Mouse (Mus musculus): ENCODE measurements around the gene Col2a1. TPM values are rescaled to one million over a fixed set of nuclear protein-coding genes. Genes with fewer than 3 reads are reported as not detected.
A peak's percentile ranks its signal among the peaks of the same experiment; 100 is the strongest.

The Col2a1 gene
- polyA plus RNA-seq, 1 experiment from 2014 or later, result 431 TPM

DNA sequence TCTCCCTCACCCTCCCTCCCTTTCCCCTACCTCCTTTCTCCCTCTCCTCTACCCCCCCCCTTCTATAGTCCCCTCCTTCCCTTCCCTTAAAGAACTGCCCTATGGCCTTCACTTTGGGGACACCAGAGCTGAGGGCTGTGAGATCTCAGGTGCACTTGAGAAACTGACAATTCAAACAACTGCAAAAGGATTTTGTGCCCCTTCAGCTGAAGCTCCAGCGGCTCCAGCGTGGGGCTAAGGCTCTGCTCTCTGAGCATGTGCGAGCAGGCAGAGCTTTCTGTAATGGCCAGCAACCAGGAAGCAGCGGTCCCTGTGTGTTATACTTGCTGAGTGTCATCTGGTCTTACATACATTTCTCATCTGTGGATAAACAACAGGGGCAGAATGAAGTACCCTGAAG lies 48.8 kb downstream of the Col2a1 start:
- no peaks in the 10 kb centered on the region for H3K36me3 ChIP-seq
- peaks cover 21% of the 10 kb centered on the region for H3K4me1 ChIP-seq (replicated peaks)
- no peak overlapping the region for H3K9ac ChIP-seq (replicated peaks)
- no peak for ATAC-seq (ENCODE audit: insufficient number of reproducible peaks, insufficient read depth, low FRiP score, low TSS enrichment, low read depth)
- H3K4me3 ChIP-seq (replicated peaks), result no peak overlapping the region
- no peak overlapping the region for H3K27ac ChIP-seq
- H3K9me3 ChIP-seq, result no peaks in the 10 kb centered on the region
- 22% methylated on average over 4 of the region's 4 CpGs for WGBS
- peaks cover 7% of the 10 kb centered on the region; the same call in 1 of the 2 replicates for H3K27me3 ChIP-seq
- no peak overlapping the region for H3K4me2 ChIP-seq

DNA sequence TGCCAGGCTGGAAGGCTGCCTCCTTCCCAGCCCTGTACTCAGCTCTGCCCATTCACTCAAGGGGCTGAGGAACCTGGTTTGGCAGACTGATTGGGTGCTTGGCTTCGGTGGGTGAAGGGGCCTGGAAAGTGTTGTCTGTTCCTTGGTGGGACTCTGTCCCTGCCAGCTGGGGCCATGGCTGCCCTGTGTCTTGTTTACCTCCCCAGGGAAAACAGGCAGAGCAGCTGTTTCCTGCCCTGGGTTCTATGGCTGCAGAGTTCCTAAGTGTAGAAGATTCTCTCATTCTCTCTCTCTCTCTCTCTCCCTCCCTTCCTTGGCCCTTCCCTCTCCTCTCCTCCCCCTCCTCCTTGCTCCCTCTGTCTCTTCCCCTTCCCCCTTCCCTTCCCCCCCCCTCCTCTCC lies 49.2 kb downstream of the Col2a1 start:
- Histone ChIP-seq H3K4me1 (replicated peaks) (peaks cover 21% of the 10 kb centered on the region), H3K27me3 (peaks cover 7% of the 10 kb centered on the region; the same call in 1 of the 2 replicates), H3K36me3 (no peaks in the 10 kb centered on the region), H3K4me2 (no peak overlapping the region), H3K4me3 (replicated peaks) (no peak overlapping the region), H3K27ac (no peak overlapping the region), H3K9ac (replicated peaks) (no peak overlapping the region), H3K9me3 (no peaks in the 10 kb centered on the region)
- no peak for ATAC-seq (ENCODE audit: insufficient number of reproducible peaks, insufficient read depth, low FRiP score, low TSS enrichment, low read depth)
- 76% methylated on average over 1 of the region's 1 CpGs for WGBS

DNA sequence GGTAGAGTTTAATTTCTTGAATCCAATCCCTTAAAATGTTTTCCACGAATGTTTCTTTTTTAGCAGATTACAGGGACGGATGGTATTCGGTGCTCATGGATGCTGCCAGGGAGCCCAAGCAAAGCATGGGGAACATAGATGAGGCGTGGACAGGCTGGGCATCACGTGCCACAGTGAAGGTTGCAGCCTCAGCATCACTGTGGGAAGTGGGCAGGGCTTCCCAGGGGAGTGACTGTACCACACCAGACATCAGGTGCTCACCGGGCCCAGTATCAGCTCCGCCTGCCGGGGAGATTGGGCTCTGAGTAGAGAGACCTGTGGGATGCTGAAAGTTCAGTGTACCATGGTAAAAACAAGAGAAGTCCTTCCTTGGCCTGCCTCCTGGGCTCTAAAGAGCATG lies 49.8 kb downstream of the Col2a1 start:
- Histone ChIP-seq H3K27ac (no peak overlapping the region), H3K36me3 (no peaks in the 10 kb centered on the region), H3K9me3 (no peaks in the 10 kb centered on the region), H3K9ac (replicated peaks) (no peak overlapping the region), H3K4me2 (no peak overlapping the region), H3K27me3 (peaks cover 7% of the 10 kb centered on the region; the same call in 1 of the 2 replicates), H3K4me1 (replicated peaks) (peaks cover 23% of the 10 kb centered on the region), H3K4me3 (replicated peaks) (no peak overlapping the region)
- WGBS, result 82% methylated on average over 8 of the region's 8 CpGs
- ATAC-seq (ENCODE audit: insufficient number of reproducible peaks, insufficient read depth, low FRiP score, low TSS enrichment, low read depth), result no peak

DNA sequence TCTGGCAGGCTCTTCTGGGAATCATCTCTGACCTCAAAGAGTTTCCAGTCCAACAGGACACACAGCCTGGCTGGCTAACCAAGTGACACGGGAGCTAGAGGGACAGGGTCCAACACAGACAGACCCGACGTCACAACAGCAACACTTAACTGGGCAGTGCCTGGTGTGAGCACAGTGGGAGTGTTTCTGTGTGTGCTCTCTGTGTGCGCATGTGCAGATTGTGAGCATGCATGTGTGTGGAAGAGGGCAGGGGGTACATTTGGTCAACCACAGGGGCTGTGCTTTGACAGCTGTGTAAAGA lies 51.7 kb downstream of the Col2a1 start:
- peaks cover 7% of the 10 kb centered on the region; the same call in 1 of the 2 replicates for H3K27me3 ChIP-seq
- WGBS, result 67% methylated on average over 4 of the region's 4 CpGs
- H3K4me2 ChIP-seq, result 0 out of 2 replicates have a peak overlapping the region, but pooled peaks have one; percentile 27
- H3K4me1 ChIP-seq (replicated peaks), result peaks cover 32% of the 10 kb centered on the region
- H3K9ac ChIP-seq (replicated peaks), result no peak overlapping the region
- H3K9me3 ChIP-seq, result no peaks in the 10 kb centered on the region
- no peak overlapping the region for H3K4me3 ChIP-seq (replicated peaks)
- no peak overlapping the region for H3K27ac ChIP-seq
- no peaks in the 10 kb centered on the region for H3K36me3 ChIP-seq
- 0 out of 2 replicates have a peak, but pooled peaks have one; percentile 24 for ATAC-seq (ENCODE audit: insufficient number of reproducible peaks, insufficient read depth, low FRiP score, low TSS enrichment, low read depth)

DNA sequence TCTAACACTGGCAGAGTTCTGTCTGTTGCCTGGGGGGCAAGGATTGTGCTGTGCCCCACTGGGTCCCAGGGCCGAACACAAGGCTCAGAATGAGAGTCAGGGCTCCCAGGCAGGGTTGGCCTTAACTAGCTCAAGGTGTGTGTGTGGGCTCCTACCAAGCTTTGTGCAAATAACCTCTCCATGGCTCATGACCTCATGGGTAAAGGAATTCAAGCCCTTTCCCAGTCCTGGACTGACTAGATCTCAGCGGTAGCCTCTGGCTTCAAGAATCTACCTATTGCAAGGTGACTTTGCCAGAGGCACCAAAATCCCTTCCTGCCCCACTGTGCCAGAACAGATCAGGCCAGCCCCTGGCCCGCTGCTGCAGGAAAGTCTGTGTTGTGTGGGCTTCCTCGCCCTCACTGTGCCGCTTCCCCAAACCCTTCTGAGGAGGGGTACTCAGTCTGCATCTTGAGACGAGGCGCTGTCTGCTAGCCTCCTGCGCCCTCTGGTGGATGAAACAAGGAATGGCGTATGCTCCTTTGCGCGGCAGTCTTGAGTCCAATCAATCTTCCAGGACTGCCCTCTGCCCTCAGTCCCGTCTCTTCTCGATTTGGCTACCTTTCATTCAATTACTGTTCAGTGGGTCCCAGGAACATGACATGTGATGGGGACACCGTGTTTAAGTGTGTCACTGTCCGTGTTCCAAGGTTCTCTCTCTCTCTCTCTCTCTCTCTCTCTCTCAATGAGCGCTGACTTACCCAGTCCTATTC lies 52.2 kb downstream of the Col2a1 start:
- no peaks in the 10 kb centered on the region for H3K9me3 ChIP-seq
- peaks cover 7% of the 10 kb centered on the region; the same call in 1 of the 2 replicates for H3K27me3 ChIP-seq
- H3K27ac ChIP-seq, result no peak overlapping the region
- H3K4me1 ChIP-seq (replicated peaks), result peaks cover 32% of the 10 kb centered on the region
- H3K9ac ChIP-seq (replicated peaks), result 0 out of 2 replicates have a peak overlapping the region, but pooled peaks have one; percentile 31
- 15% methylated on average over 16 of the region's 16 CpGs for WGBS
- peak; percentile 48; the same call in 1 of the 2 replicates for ATAC-seq (ENCODE audit: insufficient number of reproducible peaks, insufficient read depth, low FRiP score, low TSS enrichment, low read depth)
- no peaks in the 10 kb centered on the region for H3K36me3 ChIP-seq
- peak overlapping the region; percentile 27; the same call in 1 of the 2 replicates for H3K4me2 ChIP-seq
- 0 out of 2 replicates have a peak overlapping the region, but pooled peaks have one; percentile 13 for H3K4me3 ChIP-seq (replicated peaks)

DNA sequence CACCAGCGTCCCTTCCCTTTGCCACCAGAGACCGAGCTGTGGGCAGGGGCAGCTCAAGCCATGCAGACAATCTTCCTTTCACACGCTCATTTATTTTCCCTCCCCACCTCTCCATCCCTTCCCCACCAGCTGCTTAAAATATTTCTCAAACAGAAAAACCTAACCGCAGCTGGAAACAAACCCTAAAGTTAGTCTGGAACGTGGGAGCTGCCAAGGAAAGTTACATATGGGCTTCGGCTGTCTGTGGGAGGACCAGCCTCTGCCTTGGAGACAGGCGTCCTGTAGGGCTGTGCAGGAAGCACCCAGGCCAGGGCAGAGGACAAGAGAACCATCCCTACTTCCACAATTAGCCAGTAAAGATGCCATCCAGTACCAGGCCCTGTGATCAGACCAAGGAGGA lies 54.3 kb downstream of the Col2a1 start:
- ATAC-seq (ENCODE audit: insufficient number of reproducible peaks, insufficient read depth, low FRiP score, low TSS enrichment, low read depth), result no peak
- H3K27ac ChIP-seq, result no peak overlapping the region
- no peak overlapping the region for H3K4me3 ChIP-seq (replicated peaks)
- peaks cover 21% of the 10 kb centered on the region for H3K4me1 ChIP-seq (replicated peaks)
- WGBS, result 70% methylated on average over 7 of the region's 7 CpGs
- no peaks in the 10 kb centered on the region for H3K36me3 ChIP-seq
- H3K4me2 ChIP-seq, result no peak overlapping the region
- no peaks in the 10 kb centered on the region for H3K9me3 ChIP-seq
- no peak overlapping the region for H3K9ac ChIP-seq (replicated peaks)
- peaks cover 7% of the 10 kb centered on the region; the same call in 1 of the 2 replicates for H3K27me3 ChIP-seq

DNA sequence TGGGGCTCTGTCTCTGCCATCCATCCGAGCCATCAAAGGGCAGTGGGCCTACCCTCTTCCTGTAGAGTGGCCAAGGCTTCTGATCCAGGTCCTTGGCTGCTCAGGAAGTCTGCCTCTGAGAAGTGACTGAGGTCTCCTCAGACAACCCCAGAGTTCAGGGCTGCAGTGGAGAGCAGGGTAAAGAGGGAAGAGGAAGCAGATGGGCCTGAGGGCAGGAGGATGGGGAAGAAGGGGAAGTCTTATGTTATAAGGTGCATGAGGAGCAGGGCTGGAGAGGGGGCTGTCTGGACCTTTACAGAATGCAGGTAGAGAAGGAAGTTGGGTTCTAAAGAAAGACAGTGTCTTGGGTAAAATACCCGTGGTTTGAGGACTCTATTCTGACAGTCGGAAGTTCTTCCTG lies 54.8 kb downstream of the Col2a1 start:
- peaks cover 19% of the 10 kb centered on the region for H3K4me1 ChIP-seq (replicated peaks)
- no peaks in the 10 kb centered on the region for H3K9me3 ChIP-seq
- no peak overlapping the region for H3K9ac ChIP-seq (replicated peaks)
- no peak overlapping the region for H3K27ac ChIP-seq
- H3K36me3 ChIP-seq, result no peaks in the 10 kb centered on the region
- H3K4me2 ChIP-seq, result no peak overlapping the region
- 65% methylated on average over 3 of the region's 3 CpGs for WGBS
- no peak overlapping the region for H3K4me3 ChIP-seq (replicated peaks)
- ATAC-seq (ENCODE audit: insufficient number of reproducible peaks, insufficient read depth, low FRiP score, low TSS enrichment, low read depth), result no peak
- peaks cover 7% of the 10 kb centered on the region; the same call in 1 of the 2 replicates for H3K27me3 ChIP-seq

DNA sequence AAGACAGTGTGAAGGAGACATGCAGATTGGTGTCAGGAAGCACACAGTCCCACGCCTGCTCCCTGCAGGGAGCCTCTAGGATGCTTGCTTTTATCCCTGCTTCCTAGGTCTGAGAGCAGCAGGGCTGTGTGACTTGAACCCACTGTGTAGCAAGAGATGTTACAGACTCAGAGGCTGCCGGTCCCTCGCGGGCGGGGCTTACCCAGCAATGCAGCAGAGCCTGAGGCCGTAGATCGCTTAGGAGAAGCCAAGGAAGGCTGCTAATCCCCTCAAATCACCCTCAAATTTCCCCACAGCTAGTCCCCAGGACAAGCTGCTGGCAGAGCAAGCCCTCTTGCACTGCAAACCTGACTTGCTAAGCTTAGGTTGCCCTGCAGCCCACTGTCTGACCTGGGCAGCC lies 55.8 kb downstream of the Col2a1 start:
- H3K4me2 ChIP-seq, result no peak overlapping the region
- H3K27ac ChIP-seq, result no peak overlapping the region
- no peak for ATAC-seq (ENCODE audit: insufficient number of reproducible peaks, insufficient read depth, low FRiP score, low TSS enrichment, low read depth)
- 27% methylated on average over 7 of the region's 7 CpGs for WGBS
- no peak overlapping the region for H3K9ac ChIP-seq (replicated peaks)
- peaks cover 7% of the 10 kb centered on the region; the same call in 1 of the 2 replicates for H3K27me3 ChIP-seq
- H3K9me3 ChIP-seq, result no peaks in the 10 kb centered on the region
- H3K4me1 ChIP-seq (replicated peaks), result peaks cover 19% of the 10 kb centered on the region
- no peak overlapping the region for H3K4me3 ChIP-seq (replicated peaks)
- H3K36me3 ChIP-seq, result no peaks in the 10 kb centered on the region

DNA sequence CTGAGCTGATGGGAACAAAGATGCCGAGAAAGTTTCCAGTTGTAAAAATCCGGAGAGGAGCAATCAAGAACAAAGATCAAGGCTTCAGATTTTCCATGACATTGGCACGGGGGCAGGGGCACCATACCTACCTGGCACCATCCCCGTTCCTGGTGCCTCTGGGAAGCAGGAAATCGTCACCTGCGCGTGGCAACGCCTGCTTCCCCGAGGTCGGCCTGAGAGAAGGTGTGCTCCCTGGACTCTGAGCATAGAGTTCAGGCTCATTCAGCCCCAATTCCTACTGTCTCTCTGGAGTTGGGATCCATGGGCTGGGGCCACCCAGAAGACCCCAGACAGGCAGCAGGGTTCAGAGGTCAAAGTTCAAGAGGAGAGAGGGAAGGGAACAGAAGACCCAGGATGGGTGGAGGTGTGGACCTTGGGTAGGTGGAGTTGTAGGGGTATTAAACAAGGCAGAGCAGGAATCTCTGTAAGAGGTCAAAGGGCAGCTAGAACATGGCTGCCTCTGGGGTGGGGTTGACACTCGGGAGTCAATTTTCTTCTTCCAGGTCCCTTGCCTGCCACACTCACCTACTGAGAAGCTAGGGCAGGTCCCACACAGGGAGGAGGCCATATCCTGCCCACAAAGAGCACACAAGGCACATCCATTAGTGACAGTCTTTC lies 58.7 kb downstream of the Col2a1 start:
- Histone ChIP-seq H3K4me1 (replicated peaks) (peaks cover 11% of the 10 kb centered on the region), H3K27me3 (no peaks in the 10 kb centered on the region), H3K36me3 (no peaks in the 10 kb centered on the region), H3K4me3 (replicated peaks) (no peak overlapping the region), H3K27ac (no peak overlapping the region), H3K4me2 (no peak overlapping the region), H3K9ac (replicated peaks) (no peak overlapping the region), H3K9me3 (no peaks in the 10 kb centered on the region; the same call in 1 of the 2 replicates)
- no peak for ATAC-seq (ENCODE audit: insufficient number of reproducible peaks, insufficient read depth, low FRiP score, low TSS enrichment, low read depth)
- 73% methylated on average over 11 of the region's 11 CpGs for WGBS

DNA sequence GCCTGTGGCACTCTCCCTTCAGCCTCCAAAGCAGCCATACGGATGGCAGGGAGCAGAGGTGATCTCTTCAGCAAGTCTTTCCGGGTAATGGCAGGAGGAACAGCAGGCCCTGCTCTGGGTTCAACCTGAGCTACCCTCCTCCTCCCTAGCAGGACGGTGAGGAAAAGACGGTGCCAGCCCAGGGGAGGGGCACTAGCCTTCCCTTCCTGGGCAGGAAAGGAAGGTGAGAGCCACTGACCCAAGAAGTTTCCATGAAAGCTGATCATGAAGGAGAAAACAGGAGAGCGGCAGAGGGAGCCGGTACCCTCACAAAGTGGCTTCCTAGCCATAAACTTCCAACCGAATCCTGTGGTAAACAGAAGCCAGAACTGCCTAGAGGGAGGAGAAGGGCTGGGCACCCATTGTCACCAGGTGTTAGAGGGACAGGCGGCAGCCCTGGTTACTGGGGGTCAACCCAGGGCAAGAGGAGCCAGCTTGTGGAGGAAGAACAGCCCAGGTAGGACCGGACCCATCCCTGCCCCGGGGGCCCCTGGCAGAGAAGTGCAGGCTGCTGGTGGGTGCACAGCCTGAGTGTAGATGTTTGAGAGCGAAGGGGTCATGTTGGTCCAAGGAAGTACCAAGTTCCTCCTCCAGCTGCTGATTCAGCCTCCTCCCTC lies 59.4 kb downstream of the Col2a1 start:
- Histone ChIP-seq H3K4me1 (replicated peaks) (peaks cover 11% of the 10 kb centered on the region), H3K27ac (no peak overlapping the region), H3K9me3 (no peaks in the 10 kb centered on the region; the same call in 1 of the 2 replicates), H3K4me3 (replicated peaks) (no peak overlapping the region), H3K9ac (replicated peaks) (no peak overlapping the region), H3K36me3 (no peaks in the 10 kb centered on the region), H3K4me2 (no peak overlapping the region), H3K27me3 (no peaks in the 10 kb centered on the region)
- no peak for ATAC-seq (ENCODE audit: insufficient number of reproducible peaks, insufficient read depth, low FRiP score, low TSS enrichment, low read depth)
- 64% methylated on average over 11 of the region's 11 CpGs for WGBS

DNA sequence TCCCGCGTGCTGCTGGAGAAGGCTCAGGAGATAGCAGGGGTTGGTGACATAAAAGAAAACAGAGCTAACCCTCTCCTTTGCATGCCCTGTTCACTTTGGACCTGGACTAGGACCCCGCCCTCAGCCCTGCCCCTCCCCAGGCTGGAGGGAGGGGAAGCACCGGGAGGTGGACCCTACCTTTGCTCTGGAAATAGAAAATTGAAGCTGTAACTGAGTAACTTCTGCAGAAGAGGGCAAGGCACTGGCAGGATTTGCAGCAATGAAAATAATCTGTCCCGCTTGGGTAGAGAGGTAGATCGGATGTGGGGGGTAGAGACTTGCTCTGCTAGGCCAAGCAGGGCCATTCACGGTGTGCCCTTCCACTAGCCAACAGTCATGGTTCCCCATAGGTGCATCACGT lies 61.1 kb downstream of the Col2a1 start:
- ATAC-seq (ENCODE audit: insufficient number of reproducible peaks, insufficient read depth, low FRiP score, low TSS enrichment, low read depth), result no peak
- 89% methylated on average over 8 of the region's 8 CpGs for WGBS
- Histone ChIP-seq H3K27me3 (no peaks in the 10 kb centered on the region), H3K9me3 (no peaks in the 10 kb centered on the region; the same call in 1 of the 2 replicates), H3K4me1 (replicated peaks) (no peaks in the 10 kb centered on the region), H3K36me3 (no peaks in the 10 kb centered on the region), H3K9ac (replicated peaks) (no peak overlapping the region), H3K4me3 (replicated peaks) (no peak overlapping the region), H3K27ac (no peak overlapping the region), H3K4me2 (no peak overlapping the region)
